Mouse (Mus musculus) mesoderm, embryonic 11.5 days (tissue): Measurements from ENCODE around the gene Apol7b.
A peak's percentile ranks its signal among the peaks of the same experiment; 100 is the strongest.
"Not testable (repeated sequence)": the region's sequence is repeated elsewhere in the genome, so short reads cannot be mapped to it uniquely, and the experiment has no call there.

Experiments used
- DNase-seq: peaks from one replicate; pipeline ENCODE4 v3.0.0-alpha.2; 2012; ENCODE audit warnings: low read depth, low spot score

The Apol7b gene

DNA sequence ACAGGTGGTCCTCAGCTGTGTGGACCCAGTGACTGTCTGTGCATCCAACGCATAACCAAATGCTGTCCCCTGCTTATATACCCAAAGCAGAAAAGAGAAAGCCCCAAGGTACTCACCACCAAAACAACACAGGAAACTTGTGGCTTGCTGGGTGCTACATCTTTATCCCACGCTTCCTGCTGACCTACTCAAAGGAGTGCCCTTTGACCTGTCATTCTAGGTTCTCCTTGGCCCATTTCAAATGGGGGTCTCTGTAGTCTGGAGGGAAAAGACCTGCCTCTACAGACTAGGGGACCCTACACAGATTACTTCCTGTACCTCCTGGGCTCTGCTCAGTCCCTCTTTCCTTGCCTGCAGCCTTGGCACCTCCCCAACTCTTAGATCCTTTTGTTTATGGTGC is at the start of gene Apol7b:
Apol7b (minus strand) TSS at position 101 of the 400 bp plus-strand sequence.
- DNase-seq = not testable (repeated sequence)

DNA sequence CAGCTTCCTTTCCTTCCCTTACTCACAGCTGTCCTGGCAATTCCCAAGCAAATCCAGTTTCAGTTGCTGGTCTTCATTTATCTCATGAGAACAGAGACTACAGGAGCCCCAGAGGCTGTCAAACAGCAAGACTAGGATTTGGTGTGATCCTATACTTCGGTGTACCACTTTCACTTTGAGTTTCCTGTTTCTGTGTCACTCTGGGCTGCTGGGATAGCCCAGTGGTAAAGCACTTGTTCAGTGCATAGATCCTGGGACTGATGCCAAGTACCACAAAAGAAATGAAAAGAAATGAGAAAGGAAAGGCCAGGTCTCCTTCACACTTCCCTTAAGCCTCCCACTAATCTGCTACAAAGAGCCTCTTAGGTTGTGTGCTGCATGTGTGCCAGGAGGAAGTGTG is 47.4 kb upstream of the Apol7b start:
- not testable (repeated sequence) for DNase-seq

DNA sequence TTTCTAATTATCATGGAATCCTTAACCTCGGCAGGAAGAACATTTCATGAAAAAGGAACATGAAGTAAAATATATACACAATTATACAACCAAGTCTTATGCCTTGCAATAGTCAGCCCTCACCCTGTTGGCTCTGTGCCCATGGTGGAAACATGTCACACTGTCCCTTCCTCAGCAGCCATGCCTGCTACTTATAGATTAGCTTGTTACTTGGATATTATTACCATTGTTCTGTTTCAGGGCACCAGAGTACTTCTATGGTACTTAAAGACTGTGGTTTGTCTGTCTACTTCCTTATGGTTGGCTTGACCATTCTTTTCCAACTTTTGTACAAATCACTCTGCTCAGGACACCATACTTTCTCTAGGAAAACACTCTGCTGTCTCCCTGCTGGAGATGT is 45.9 kb upstream of the Apol7b start:
- DNase-seq = not testable (repeated sequence)

DNA sequence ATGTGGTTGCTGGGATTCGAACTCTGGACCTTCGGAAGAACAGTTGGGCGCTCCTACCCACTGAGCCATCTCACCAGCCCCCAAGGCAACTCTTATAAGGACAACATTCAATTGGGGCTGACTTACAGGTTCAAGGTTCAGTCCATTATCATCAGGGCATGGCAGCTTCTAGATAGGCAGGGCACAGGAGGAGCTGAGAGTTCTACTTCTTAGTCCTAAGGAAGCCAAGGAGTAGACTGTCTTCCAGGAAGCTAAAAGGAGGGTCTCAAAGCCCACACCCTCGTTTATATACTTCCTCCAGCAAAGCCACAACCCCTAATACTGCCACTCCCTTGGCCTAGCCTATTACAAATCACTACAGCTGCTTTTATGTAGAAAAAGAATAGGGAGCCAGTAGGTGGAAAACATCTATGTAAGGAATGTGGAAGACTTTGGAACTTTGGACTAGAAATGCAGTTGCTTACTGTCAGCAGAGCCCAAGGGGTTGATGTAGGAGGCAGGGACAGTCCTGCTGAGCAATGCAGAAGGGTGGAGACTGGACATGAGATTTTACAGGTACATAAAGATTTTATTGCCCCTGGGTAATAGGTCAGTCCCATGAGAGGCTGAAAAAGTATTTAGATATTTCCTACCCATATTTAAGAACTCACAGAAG is 35.0 kb upstream of the Apol7b start:
- DNase-seq = no peak

DNA sequence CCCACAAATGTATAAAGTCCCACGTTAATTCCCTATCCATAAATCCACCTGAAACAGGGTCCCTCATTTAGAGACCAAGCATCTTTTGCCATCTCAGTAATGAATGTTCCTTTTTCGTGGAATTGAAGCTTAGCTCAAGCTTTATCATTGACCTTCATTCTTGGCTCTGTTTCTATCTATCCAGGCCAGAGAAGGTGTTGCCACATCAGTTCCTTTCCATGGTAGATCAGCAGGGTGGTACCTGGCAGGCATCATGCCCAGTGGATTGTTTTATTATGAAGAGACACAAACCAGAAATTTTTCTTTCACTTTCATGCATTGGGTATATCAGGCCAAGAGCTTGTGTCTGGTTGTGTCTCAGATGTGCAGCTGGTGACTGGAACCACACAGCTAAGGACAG is 29.4 kb upstream of the Apol7b start, which contains the start of gene Apol10a:
Apol10a (plus strand) TSS at position 355 of the 400 bp plus-strand sequence.
- not testable (repeated sequence) for DNase-seq

DNA sequence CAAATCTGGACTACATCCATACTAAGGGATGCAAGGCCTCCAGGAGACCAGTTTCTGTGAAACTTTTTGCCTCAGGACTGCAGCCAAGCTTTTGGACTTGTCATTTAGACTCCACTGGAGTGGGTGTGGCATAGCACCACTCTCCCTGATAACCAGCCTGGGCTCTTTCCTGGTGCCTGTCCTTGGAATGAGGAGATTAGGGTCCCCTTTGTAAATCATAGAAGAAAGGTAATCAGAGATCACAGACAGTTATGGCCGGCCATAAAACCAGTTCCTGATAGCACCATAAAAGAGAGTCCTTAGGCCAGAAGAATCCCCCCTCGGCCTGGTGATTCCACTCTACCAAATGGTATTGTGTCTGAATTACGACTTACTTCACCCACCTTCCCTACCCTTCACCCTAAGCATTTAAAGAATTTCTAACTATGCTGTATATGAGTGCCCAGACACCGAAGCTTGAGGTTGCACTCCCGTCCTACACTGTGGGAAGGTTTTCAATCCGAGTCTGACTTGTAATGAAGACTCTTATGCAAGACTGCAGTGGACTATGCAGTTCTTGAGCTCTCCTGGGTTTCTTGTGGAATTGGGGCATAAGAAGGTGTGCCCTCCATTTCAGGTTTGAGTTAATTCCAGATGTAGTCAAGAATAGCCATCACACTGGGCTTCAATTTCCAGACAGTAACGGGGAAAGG is 27.6 kb upstream of the Apol7b start:
- DNase-seq = not testable (repeated sequence)

DNA sequence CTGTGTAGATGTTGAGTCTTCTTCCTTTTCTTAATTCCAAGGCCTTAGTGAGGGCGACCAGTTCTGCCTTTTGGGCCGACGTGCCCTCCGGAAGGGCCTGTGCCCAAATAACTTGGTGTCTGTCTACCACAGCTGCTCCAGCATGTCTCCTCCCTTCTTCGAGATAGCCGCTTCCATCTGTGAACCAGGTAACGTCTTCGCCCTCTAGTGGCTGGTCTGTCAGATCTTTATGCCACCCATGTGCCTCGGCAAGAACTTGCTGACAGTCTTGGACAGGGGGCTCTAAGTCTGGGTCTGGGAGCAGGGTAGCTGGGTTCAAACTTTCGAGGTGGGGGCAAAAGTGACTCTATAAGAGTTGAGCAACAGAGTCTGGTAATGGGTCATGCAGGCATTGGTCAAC is 2.6 kb upstream of the Apol7b start:
- not testable (repeated sequence) for DNase-seq

GRCm38 (mm10) chr15:77445668-77446067 is 1.6 kb downstream of the Apol7b start:
- DNase-seq = not testable (repeated sequence)

- not testable (repeated sequence) for DNase-seq
These were observed 2.5 kb downstream of the Apol7b start for GRCm38 (mm10) chr15:77444746-77445145.

GRCm38 (mm10) chr15:77428690-77429448 is 18.4 kb downstream of the Apol7b start:
- not testable (repeated sequence) for DNase-seq

- not testable (repeated sequence) for DNase-seq
These were observed 24.4 kb downstream of the Apol7b start for GRCm38 (mm10) chr15:77422925-77423324.

DNA sequence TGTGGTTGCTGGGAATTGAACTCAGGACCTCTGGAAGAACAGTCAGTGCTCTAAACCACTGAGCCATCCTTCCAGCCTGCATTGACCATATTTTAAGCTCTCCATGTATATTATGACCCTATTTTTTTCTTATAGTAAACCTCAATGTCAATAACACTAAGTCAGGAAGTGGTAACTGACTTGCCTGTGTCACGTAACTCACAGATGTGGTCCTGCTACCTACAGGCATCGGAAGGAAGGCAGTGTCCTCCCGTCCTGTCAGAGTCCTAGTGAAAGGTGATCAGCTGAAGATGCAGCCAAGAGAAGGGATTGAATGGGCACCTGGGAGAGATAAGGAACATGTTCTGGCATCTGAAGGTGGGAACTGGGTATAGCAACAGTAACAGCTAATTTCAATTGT is 27.6 kb downstream of the Apol7b start:
- DNase-seq = not testable (repeated sequence)

GRCm38 (mm10) chr15:77416655-77417333 is 30.5 kb downstream of the Apol7b start:
- not testable (repeated sequence) for DNase-seq

GRCm38 (mm10) chr15:77415653-77416052 is 31.6 kb downstream of the Apol7b start:
- not testable (repeated sequence) for DNase-seq

DNA sequence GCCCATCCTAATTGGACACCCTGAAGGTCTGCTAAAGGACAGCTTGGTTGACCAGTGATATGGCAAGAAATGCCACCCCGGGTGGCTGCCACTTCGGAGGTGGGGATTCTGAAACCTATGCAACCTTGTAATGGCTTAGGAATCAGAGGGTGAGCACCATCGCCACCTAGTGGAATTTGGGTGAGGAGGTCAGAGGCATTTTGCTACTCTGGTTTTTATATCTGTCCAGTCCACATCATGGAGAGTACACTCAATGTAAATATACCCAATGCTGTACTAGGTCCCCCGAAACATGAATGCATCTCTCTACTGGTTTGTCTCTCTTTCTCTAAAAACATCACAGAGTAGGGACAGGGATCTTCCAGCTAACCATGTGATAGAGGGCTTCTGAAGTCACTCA is 34.6 kb downstream of the Apol7b start:
- not testable (repeated sequence) for DNase-seq

GRCm38 (mm10) chr15:77411035-77411434 is 36.3 kb downstream of the Apol7b start, which contains the start of gene Apol9a:
Apol9a (minus strand) TSS chr15:77411135.
- DNase-seq = not testable (repeated sequence)

- DNase-seq = not testable (repeated sequence)
These were observed 40.9 kb downstream of the Apol7b start for GRCm38 (mm10) chr15:77406370-77406769.

GRCm38 (mm10) chr15:77399027-77399426 is 48.3 kb downstream of the Apol7b start, which contains the start of gene Apol7a:
Apol7a (minus strand) TSS chr15:77399110.
- peak; percentile 42 for DNase-seq

DNA sequence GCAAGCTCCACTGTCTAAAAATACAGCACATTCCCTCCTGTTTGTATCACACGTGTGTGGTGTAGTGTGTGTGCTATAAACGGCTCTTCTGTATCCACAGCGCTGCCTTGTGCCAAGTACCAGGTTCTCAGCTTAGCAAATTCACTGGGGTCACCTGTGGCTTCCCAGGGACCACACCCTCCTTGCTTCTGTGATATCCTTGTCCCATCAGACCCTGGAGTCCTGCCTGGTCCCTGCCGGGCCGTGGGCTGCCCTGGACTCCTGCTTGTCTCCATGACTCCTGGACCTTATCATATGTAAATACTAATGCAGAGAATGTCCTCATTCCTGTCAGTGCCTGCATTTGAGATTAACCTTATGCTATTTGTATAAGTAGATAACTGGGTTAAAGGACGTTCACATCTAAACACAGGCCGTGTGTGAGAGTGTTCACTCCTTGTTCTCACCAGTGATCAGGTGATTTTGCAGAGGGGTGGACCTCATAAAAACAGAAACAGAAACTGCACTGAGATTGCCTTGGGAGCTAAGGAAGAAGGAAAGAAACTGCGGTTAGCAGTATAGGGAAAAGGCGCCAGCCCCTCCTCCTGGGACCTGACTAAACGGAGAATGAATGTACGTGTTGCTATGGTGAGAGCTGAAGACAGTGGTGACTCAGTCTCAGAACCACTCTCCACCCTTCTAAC is 49.7 kb downstream of the Apol7b start:
- DNase-seq = not testable (repeated sequence)

DNA sequence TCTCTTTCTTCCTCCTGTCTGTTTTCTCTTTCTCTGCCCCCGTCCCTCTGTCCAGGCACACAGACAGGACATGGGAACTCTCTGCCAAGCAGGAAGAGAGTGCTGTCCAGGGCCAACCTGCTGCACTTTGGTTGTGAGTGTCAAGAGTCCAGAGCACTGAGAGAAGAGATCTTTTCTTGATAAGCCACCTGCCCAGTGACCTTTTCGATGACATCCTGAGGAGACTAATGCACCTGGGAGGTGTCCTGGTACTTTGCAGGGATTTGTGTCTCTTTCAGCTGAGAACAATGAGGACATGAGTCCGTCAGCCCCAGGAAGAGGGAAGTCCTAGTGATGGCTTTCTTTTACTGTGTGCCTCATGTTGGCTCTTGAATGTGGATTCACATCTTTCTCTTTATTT is 53.5 kb downstream of the Apol7b start:
- DNase-seq = not testable (repeated sequence)

GRCm38 (mm10) chr15:77387462-77387861 is 59.8 kb downstream of the Apol7b start:
- DNase-seq = no peak
